Mouse (Mus musculus) adrenal gland, postnatal 14 days (tissue): ENCODE data around the gene Olig2. TPM values are rescaled to one million over a fixed set of nuclear protein-coding genes. Genes with fewer than 3 reads are reported as not detected.

Experiments used
- DNase-seq: peaks from one replicate; pipeline ENCODE4 v3.0.0; 2021; ENCODE audit warnings: mixed read lengths
- total RNA-seq: library from RNA; stranded (reverse); gene quantifications from 2 replicates; pipeline ENCODE4 v1.2.3, GENCODE M21; 2021

The Olig2 gene
- total RNA-seq, 1 experiment from 2014 or later: not detected

DNA sequence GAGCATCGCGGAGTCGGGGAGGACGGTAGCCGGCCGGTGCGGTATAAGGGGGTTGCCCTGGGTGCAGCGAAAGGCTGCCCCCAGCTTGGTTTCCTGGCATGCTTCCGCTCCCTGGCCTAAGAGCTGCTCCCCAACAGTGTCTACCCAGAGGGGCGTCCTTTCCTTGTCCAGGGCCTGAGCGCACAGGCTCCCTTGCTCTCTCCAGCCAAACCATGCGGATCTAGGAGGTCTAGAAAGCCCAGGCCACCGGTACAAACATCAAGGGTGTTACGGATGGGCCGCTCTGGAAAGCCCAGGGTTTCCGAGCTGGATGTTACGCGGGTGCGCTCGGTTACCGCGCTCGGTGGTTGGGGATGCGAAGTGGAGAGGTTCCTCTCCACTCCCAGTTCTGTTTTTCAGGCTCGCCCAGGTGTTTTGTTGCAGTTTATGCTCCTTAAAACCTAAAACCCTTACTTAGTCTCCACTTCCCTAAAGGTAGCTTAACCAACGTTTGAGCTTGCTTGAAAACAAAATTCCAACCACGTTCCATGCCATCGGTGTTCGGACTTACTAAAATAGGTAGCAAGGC lies 45.8 kb downstream of the Olig2 start:
- DNase-seq: no peak

DNA sequence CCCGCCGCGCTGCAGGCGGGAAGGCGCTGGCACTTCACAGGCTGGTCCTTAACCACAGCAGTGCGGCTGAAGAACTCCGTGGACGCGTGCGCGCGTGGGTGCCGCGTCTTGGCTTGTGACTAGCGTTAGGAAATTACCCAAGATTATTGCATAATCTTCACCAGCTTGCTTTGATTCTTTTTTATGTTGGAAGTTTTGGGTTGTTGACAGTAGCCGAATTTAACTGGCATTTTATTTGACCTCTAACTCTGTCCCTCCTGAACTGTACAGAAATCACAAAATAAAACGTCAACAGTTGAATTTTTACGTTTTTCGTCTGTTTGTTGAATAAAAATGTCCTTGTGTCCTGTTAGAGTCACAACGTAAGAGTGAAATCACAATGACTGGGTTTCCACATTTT lies 46.4 kb downstream of the Olig2 start:
- peak; percentile 27 for DNase-seq

Other genes starting within 250 kb of the Olig2 start
- gene Synj1, start 214.1 kb upstream of the Olig2 start, total RNA-seq: 36.9 and 42.8 TPM in 2 replicates
- gene Paxbp1, start 180.9 kb upstream of the Olig2 start, total RNA-seq: 52.7 and 54.6 TPM in 2 replicates
- gene 4932438H23Rik, start 130.3 kb upstream of the Olig2 start, total RNA-seq: not detected in 2 replicates
- gene Olig1, start 44.3 kb downstream of the Olig2 start, total RNA-seq: 1.1 and 1.2 TPM in 2 replicates
- 83.9 and 86.1 TPM in 2 replicates for gene Ifnar2, start 147.3 kb downstream of the Olig2 start, total RNA-seq
- 0.59 TPM in 1 of 2 replicates, not detected in the other for gene Gm21970, start 166.3 kb downstream of the Olig2 start, total RNA-seq
- 105 and 106 TPM in 2 replicates for gene Il10rb, start 180.7 kb downstream of the Olig2 start, total RNA-seq